Mouse (Mus musculus): ENCODE data around the gene Ccdc93.

Gene Ccdc93

DNA sequence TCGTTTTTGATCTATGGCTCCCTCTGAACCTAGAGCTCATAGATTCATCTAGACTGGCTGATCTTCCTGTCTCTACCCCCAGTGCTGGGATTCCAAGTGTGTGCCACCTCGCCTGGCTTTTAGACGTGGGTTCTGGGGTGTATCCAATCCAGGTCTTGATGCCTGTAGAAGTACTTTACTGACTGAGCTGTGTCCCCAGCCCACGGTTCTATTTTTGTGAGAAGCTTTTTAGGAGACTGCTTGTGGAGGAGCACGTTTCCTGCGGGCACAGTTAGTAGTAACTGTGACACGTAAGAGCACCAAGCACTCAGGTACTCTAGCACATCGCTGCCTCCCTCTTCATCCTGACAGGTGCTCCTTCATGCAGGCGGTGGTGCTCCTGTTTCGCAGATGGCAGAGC is 16.4 kb downstream of the Ccdc93 start:
- no peak for DNase-seq (ENCODE audit: low read depth)

GRCm38 (mm10) chr1:121448166-121448565 is 17.3 kb downstream of the Ccdc93 start:
- DNase-seq (ENCODE audit: low read depth) = no peak

DNA sequence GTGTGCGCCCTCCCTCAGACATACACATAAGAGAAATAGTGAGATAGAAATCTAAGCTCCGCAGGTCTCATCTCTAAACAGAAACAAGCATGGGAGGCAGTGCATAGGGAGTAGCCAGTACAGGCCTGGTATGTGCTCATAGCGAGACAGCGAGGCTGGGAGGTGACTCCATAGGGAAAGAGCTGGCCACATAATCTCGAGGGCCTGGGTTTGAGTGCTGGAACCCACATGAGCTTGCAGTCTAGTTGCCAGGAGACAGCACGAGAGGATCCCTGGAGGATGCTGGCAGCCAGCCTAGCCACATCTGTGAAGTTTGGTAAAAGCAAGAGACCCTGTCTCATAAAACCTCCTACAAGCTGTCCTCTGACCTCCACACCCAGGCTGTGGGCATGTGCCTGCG is 20.2 kb downstream of the Ccdc93 start:
- DNase-seq (ENCODE audit: low read depth) = no peak

DNA sequence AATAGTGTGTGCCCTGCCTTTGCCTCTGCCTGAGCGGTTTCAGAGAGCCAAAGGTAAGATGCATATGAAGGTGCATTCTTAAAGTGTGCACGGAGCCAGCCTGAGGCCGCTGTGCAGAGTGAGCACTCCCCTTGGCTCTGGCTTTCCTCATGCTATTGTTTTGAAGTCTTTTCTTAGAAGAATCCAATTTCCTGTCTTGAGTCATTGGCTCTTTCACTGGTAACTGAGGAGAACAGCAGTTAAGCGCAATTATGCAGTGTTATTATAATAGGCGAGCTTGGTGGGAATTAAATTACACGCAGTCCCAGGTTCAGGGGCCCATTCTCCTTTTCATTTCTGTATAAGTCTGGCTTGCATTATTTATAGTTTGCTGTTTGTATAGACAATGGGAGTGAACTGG is 21.6 kb downstream of the Ccdc93 start:
- DNase-seq (ENCODE audit: low read depth) = no peak

- DNase-seq (ENCODE audit: low read depth) = no peak
Measured at GRCm38 (mm10) chr1:121453053-121453452, 22.2 kb downstream of the Ccdc93 start.

- no peak for DNase-seq (ENCODE audit: low read depth)
Measured at GRCm38 (mm10) chr1:121454951-121455350, 24.1 kb downstream of the Ccdc93 start.

DNA sequence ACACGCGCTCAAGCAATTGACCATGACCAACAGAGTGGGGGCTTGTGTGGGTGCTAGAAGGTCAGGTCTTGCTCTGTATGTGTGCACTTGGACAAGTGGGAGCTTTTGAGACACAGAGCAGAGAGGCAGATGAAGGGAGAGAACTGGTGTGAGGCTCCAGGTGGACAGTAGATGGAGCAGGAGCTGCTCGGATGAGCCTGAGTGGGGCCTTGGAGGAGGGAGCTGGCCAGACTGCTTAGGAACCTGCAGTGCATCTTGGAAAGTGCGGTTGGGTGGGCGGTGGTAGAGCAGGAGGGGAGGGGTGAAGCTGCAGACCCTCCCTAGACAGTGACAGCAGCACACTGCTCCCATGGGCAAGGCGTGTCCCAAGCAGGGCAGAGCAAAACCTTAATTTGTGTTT is 29.2 kb downstream of the Ccdc93 start:
- DNase-seq (ENCODE audit: low read depth) = no peak

DNA sequence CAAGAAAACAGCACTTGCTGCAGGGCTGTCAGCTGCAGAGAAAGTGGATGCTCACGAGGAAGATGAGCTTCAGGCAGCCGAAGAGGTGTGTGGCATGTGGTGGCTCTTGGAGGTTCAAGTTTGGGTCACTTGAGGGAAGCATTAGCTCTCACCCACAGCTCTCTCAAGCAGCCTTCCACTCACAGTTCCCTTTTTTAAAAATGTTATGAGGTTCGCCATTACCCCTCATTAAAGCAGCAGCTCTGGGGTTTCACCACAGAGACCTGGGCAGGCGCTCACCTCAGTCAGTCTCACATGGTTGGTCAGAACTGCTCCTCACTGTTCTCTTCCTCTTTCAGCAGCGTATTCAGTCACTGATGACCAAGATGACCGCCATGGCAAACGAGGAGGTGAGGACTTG is 31.0 kb downstream of the Ccdc93 start:
- no peak for DNase-seq (ENCODE audit: low read depth)

GRCm38 (mm10) chr1:121462643-121463042 is 31.8 kb downstream of the Ccdc93 start:
- DNase-seq (ENCODE audit: low read depth) = no peak

DNA sequence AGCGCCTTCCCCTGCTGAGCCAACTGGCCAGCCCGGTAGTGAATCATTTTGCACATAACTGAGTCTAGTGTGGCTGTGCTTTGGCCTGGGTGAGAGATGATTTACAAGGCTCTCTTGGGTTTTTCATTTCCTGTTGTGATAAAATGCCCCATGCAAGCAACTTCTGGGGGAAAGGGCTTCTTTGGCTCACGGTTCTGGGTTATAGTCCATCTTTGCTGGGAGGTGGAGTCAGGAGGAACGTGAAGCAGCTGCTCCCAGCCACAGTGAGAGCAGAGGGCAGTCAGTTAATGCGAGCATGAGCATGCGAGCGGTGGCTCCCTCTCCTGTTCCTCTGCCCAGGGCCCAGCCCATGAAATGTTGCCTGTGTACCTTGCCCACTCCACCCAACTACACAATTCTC is 33.0 kb downstream of the Ccdc93 start:
- DNase-seq (ENCODE audit: low read depth) = no peak

DNA sequence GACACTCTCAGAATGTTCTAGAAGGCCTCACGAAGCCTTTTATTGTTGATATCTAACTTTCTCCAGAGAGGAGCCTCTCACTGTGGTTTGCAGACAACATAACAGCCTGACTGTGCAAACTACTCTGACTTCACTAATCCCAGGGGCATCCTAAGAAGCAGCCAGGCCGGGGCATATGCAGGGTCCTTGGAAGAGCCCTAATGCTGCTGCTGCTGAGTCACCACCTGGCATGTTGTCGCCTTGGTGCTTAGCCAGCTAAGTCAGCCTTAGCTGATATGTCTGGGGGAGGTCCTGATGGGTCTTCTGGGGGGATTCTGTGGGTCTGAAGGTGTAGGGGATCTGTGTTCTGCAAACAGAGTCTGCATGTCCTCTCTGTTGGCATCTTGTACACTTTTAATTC is 35.4 kb downstream of the Ccdc93 start:
- DNase-seq (ENCODE audit: low read depth) = no peak

GRCm38 (mm10) chr1:121468271-121468670 is 37.4 kb downstream of the Ccdc93 start:
- DNase-seq (ENCODE audit: low read depth) = no peak

GRCm38 (mm10) chr1:121471503-121471902 is 40.7 kb downstream of the Ccdc93 start:
- no peak for DNase-seq (ENCODE audit: low read depth)

DNA sequence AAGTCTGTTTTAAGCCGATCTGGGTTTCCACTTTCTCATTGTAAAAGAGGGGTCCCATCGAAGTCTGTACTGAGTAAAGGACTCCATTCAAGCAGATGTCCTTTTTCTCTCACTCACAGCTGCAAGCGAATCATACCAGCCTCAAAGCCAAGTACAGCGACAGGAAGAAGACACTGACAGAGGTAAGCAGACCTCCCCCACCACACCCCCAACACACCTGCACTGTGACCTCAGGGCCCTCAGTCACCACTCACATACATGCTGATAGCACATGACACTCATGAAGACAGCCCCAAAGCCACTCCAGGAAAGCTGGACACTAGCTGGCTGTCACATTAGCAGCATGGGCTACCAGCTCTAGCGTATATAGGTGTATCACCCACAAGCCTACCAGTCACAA is 46.9 kb downstream of the Ccdc93 start:
- no peak for DNase-seq (ENCODE audit: low read depth)

DNA sequence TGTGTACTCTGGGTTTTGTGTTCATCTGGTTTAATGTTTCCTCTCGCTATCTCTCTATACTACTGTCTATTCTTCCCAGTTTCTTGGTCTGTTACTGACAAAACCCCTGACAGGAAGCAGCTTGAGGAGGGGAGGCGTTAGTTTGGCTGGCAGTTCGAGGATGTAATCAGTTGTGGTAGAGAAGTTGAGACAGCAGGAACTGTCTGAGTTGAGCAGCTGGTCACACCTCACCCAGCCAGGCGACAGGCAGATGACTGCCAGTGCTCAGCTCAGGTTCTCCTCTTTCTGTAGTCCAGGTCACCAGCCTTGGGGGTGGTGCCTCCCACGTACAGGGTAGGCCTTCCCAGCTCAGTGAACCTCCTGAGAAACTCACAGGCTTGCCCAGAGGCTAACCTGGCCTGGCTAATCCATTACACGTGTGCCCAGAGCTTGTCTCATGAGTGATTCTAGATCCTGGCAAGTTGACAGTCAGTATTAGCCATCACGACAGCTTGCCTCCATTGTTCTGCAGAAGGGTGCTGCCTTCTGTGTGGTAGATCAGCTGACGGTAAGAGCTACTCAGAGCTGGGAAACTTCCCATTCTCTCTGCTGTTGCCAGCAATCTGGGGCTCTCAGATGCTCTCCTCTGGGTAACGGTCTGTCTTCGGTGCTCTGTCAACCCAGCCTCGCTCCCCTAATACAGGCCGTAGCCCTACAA is 47.6 kb downstream of the Ccdc93 start:
- DNase-seq (ENCODE audit: low read depth) = no peak

DNA sequence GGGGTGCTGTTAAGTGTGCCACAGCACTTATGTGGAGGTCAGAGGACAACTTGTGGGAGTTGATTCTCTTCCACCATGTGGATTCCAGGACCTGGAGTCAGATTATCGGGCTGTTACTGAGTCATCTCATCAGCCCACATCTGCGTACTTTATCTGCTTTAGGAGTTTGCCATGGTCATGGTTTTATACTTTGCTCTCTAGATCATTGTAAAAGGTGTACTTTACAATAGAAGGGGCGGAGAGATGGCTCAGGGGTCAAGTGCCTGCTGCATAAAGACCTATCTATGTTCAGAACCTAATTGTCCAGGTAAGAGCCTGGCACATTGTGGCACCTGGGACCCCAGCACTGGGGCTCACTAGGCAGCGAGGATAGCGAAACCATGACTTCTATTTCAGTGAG is 48.6 kb downstream of the Ccdc93 start:
- no peak for DNase-seq (ENCODE audit: low read depth)

DNA sequence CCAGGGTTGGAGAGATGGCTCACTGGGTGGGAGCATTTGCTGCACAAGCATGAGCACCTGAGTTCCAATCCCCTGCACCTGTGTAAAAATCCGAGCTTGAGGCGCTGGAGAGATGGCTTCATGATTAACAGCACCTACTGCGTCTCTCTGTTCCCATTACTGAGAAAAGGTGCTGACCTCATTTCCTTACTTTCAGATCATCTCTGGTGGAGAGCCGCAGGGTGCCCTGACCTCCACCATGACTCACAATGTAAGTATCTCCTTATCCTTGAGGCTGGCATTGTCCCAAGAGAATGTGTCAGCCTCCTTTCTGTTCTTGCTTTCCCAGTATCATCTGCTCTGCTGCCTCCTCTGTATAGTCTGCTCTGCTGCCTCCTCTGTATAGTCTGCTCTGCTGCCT is 52.2 kb downstream of the Ccdc93 start:
- DNase-seq (ENCODE audit: low read depth) = no peak

DNA sequence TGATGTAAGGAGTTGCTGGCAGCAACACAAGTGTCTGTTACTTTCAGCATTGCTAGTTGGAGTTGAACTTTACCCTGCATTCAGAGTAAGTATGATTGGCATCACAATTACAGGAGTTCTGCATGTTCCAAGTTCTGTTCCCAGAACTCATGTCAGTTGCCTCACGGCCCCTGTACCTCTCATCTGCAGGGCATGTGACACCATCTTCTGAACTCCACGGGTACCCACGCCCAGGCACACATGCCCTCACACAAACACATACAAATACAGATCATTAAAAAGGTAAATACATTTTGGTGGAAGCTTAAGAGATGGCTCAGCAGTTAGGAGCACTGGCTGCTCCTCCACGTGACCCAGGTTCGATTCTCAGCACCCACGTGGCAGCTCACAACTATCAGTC is 56.0 kb downstream of the Ccdc93 start:
- no peak for DNase-seq (ENCODE audit: low read depth)

GRCm38 (mm10) chr1:121490241-121490640 is 59.4 kb downstream of the Ccdc93 start:
- DNase-seq (ENCODE audit: low read depth) = no peak

- DNase-seq (ENCODE audit: low read depth) = no peak
Measured at GRCm38 (mm10) chr1:121497093-121497492, 66.2 kb downstream of the Ccdc93 start.

DNA sequence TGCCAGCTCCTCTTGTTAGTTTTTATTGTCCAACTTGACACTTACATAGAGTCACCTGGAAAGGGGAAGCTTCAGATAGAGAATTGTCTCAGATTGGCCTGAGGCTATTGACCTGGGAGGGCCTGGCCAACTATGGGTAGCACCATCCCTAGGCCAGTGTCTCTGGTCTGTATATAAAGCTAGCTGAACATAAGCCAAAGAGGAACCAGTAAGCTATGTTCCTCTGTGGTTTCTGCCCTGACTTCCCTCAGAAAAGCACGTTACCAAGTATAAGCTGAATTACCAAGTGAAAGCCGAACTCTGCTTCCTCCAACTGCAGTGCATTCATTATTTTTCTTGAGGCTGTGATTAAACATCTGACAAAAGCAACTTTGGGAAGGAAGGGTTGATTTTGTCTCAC is 77.9 kb downstream of the Ccdc93 start:
- no peak for DNase-seq (ENCODE audit: low read depth)

GRCm38 (mm10) chr1:121510420-121511140 is 79.7 kb downstream of the Ccdc93 start:
- DNase-seq (ENCODE audit: low read depth) = no peak

- DNase-seq (ENCODE audit: low read depth) = no peak
Measured at GRCm38 (mm10) chr1:121511186-121511585, 80.3 kb downstream of the Ccdc93 start.

DNA sequence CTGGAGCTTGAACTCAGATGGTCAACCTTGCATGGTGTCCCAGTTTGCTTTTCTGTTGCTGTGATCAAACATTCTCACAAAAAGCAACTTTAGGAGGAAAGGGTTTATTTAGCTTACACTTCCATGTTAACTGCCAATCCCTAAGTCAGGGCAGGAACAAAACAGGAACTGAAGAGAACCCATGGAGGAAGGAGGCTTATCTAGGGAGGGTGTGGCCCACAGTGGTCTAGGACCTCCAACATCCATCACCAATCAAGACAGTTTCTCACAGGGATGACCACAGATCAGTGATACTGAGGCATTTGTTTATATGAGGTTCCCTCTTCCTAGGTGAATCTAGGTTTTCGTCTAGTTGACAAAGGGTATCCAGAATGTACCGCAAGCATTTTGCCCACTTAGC is 81.1 kb downstream of the Ccdc93 start:
- DNase-seq (ENCODE audit: low read depth) = no peak
